Mouse (Mus musculus): ENCODE results near the gene Ucn3. TPM values are rescaled to one million over a fixed set of nuclear protein-coding genes. Genes with fewer than 3 reads are reported as not detected.

The Ucn3 gene
- polyA plus RNA-seq, 1 experiment = not detected

GRCm38 (mm10) chr13:3891479-3892087 is 53.6 kb downstream of the Ucn3 start:
- peaks cover 32% of the 10 kb centered on the region for H3K36me3 ChIP-seq (ENCODE audit: control insufficient read depth, insufficient read depth)
- TF ChIP-seq CTCF (IDR thresholded peaks at IDR 0.05; ENCODE audit: control insufficient read depth, insufficient read depth, insufficient read length) (no peak), USF1 (IDR thresholded peaks at IDR 0.05; ENCODE audit: low read depth) (no peak), MYOG (IDR thresholded peaks at IDR 0.05; ENCODE audit: control insufficient read depth, extremely low read depth, insufficient read length) (no peak), FOSL1 (IDR thresholded peaks at IDR 0.05; ENCODE audit: insufficient read depth, low read length, poor library complexity, severe bottlenecking) (no peak), MYOD1 (IDR thresholded peaks at IDR 0.05; ENCODE audit: control insufficient read depth, insufficient read length, low read depth) (no peak), CEBPB (IDR thresholded peaks at IDR 0.05; ENCODE audit: low read depth) (no peak), MAX (IDR thresholded peaks at IDR 0.05) (no peak)
- H3K4me3 ChIP-seq (ENCODE audit: insufficient read depth, poor library complexity, severe bottlenecking) = peak overlapping the region; percentile 63
- H3K79me3 ChIP-seq (ENCODE audit: low read depth) = peaks cover 38% of the 10 kb centered on the region
- peaks cover 54% of the 10 kb centered on the region for H3K79me2 ChIP-seq (ENCODE audit: control insufficient read depth, insufficient read depth)
- H3K27me3 ChIP-seq (ENCODE audit: control insufficient read depth, insufficient read depth, insufficient read length) = no peaks in the 10 kb centered on the region
- H3ac ChIP-seq (ENCODE audit: control insufficient read depth, insufficient read length, low read depth) = peak overlapping the region; percentile 52

Small RNA genes within 50 kb of the gene (microRNA-seq; reads per million reads assigned to microRNA genes)
- not detected for gene Gm22460 (ENCODE audit: borderline microRNAs expressed)

Other genes starting within 250 kb of the Ucn3 start
- 0.02 TPM for gene Calml3, start 141.0 kb downstream of the Ucn3 start, polyA plus RNA-seq (2012; fragmentation: generic; extraction: Trizol)
- gene Calm4, start 107.6 kb downstream of the Ucn3 start, polyA plus RNA-seq (2012; fragmentation: generic; extraction: Trizol) = not detected
- gene Calm5, start 91.2 kb downstream of the Ucn3 start, polyA plus RNA-seq (2012; fragmentation: generic; extraction: Trizol) = not detected
- 27.3 TPM for gene Net1, start 27.1 kb downstream of the Ucn3 start, polyA plus RNA-seq (2012; fragmentation: generic; extraction: Trizol)
- gene Tubal3, start 27.1 kb downstream of the Ucn3 start, polyA plus RNA-seq (2012; fragmentation: generic; extraction: Trizol) = not detected
- 0.05 TPM for gene Akr1c14, start 103.7 kb upstream of the Ucn3 start, polyA plus RNA-seq (2012; fragmentation: generic; extraction: Trizol)
- not detected for gene Akr1c18, start 205.3 kb upstream of the Ucn3 start, polyA plus RNA-seq (2012; fragmentation: generic; extraction: Trizol)
- 9.2 TPM for gene Akr1c13, start 245.8 kb upstream of the Ucn3 start, polyA plus RNA-seq (2012; fragmentation: generic; extraction: Trizol)